Mouse (Mus musculus): ENCODE measurements around the gene Hist1h2bh.

The Hist1h2bh gene

GRCm38 (mm10) chr13:23530181-23530900 lies 12.9 kb downstream of the Hist1h2bh start:
- under 1% methylated on average over 20 of the region's 20 CpGs for WGBS

GRCm38 (mm10) chr13:23529480-23530165 lies 13.6 kb downstream of the Hist1h2bh start:
- WGBS: 26% methylated on average over 2 of the region's 2 CpGs

- 86% methylated on average over 5 of the region's 5 CpGs for WGBS
Observed at GRCm38 (mm10) chr13:23529005-23529404, 14.2 kb downstream of the Hist1h2bh start.

- under 1% methylated on average over 17 of the region's 17 CpGs for WGBS
Observed at GRCm38 (mm10) chr13:23526312-23526711, 16.9 kb downstream of the Hist1h2bh start.

- 4% methylated on average over 10 of the region's 10 CpGs for WGBS
Observed at GRCm38 (mm10) chr13:23525901-23526300, 17.3 kb downstream of the Hist1h2bh start.

GRCm38 (mm10) chr13:23524654-23525053 lies 18.5 kb downstream of the Hist1h2bh start:
- WGBS: 12% methylated on average over 5 of the region's 5 CpGs

DNA sequence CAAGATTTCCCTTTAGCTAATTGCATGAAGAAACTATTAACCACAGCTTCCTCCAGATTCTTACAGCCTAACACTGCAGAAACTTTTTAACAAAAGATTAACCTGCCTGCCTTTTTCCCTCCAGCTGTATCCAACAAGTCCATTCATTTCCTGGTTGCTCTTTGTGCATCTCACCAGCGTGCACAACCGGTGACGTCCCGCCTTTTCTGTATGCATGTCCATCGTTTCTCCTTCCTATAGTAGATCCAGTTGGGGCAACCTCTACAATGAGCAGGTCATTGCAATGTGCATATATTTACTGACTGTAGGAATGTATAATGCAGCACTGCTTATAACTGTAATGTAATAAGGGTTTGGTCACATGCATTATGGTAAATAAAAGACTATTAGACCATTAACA lies 19.2 kb downstream of the Hist1h2bh start:
- WGBS: 44% methylated on average over 5 of the region's 5 CpGs

- 1% methylated on average over 14 of the region's 14 CpGs for WGBS
Observed at GRCm38 (mm10) chr13:23521703-23522102, 21.5 kb downstream of the Hist1h2bh start.

GRCm38 (mm10) chr13:23519416-23519815 lies 23.8 kb downstream of the Hist1h2bh start:
- WGBS: under 1% methylated on average over 10 of the region's 10 CpGs

GRCm38 (mm10) chr13:23518885-23519284 lies 24.3 kb downstream of the Hist1h2bh start:
- WGBS: under 1% methylated on average over 6 of the region's 6 CpGs

DNA sequence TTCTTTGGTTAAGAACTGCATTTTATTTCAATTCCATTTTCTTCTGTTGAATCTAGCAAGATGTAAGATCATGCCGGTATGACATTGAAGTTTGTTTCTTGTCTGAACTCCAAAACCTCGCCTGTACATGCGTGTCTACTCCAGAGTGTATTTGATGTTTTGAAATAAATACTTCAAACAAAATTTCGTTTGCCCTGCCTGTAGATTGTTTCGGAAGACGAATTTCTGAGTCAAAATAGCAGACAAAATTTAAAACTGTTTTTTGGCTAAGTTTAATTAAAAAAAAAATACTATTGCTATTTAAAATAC lies 24.9 kb downstream of the Hist1h2bh start:
- WGBS: under 1% methylated on average over 6 of the region's 6 CpGs

DNA sequence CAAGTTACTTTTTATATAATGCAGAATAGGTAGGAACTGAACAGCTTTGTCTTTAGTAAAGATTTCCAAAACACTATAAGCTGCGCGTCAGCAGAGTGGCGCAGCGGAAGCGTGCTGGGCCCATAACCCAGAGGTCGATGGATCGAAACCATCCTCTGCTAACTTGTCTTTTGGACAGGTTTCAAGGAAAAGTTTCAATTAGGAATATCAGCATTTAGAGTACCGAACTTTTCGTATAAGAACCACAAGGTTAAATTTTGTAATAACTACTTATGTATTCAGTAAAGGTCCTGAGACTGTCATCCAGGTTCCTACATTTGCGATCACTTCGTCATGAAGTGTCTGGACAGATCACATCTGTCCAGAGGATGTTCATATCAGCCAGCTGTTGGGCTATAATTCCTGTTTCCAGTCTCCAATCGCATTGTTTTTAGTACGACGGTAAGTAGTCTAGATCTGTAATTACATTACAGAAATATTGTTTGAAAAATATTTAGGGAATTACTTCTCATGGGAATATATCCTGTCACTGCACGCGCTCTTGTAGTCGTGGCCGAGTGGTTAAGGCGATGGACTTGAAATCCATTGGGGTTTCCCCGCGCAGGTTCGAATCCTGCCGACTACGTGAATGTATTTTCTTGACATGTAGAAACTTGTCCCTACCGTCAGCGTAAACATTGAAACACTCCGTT lies 25.4 kb downstream of the Hist1h2bh start:
- WGBS: under 1% methylated on average over 27 of the region's 27 CpGs

DNA sequence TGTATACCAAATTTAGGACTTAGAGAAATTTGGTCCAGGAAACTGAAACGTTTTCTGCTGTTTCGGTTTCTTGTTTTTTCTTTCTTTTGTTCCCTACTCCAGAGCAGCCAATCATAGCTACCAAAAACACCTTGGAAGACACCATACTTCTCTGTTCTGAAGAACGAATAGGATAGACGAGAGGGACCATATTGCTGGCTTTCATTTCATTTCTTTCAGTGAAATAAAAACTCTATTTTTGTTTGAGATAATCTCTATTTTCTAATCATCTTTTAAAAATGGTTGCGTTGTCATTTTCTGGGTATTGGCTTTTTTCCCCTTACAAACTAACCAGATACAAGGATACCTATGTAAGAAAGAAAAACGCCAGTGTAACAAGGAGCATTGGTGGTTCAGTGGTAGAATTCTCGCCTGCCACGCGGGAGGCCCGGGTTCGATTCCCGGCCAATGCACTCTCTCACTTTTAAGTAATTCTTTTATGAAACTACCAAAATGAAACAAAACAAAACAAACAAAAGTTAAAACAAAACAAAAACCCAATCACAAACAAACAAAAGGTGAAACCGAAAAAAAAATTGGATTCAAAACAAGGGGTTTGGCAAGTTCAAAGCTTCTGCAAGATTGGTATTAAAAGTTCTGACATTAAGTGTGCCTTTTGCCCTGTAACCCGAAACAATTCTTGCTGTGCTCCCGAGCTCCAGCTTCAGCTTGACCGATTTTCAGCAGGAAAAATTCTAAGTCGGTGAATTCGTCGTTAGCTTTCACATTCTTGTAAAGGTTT lies 26.2 kb downstream of the Hist1h2bh start:
- WGBS: under 1% methylated on average over 19 of the region's 19 CpGs

DNA sequence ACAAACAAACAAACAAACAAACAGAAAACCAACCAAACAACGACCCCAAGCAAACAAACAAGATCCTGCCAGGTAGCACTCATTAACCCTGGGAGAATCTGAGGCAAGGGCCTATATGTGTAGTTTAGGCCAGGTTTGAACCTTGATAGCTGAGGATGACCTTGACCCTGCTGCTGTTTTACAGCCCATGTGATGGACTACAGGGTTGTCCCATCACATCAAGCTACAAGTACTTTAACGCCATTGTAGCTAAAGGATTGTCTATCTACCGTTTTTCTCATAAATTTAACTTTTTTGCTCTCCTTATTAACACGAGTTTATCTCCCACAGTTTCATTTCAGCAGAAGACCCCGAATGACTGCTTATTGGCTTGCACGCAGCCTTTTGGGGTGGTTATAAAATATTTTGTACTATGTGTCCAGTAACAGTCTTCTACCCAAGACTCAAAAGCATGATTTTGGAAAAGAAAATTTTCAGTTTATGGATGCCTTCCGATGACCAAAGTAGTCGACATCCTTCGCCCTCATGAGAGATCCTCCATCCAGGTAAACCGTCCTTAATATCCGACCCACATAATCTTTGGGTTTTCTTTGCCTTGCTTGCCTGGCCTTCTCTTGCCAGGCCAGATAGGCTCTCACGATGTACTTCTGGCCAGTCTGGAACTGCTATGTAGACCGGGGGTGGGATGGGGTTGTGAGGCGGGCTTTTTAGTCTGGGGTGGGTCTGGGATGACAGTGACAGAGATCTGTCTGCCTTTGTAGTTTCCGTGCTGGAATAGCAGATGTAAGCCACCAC lies 27.2 kb downstream of the Hist1h2bh start:
- 66% methylated on average over 15 of the region's 15 CpGs for WGBS

GRCm38 (mm10) chr13:23515281-23515680 lies 27.9 kb downstream of the Hist1h2bh start:
- WGBS: 85% methylated on average over 5 of the region's 5 CpGs

GRCm38 (mm10) chr13:23513517-23513916 lies 29.7 kb downstream of the Hist1h2bh start:
- WGBS: 100% methylated on average over 1 of the region's 1 CpGs

DNA sequence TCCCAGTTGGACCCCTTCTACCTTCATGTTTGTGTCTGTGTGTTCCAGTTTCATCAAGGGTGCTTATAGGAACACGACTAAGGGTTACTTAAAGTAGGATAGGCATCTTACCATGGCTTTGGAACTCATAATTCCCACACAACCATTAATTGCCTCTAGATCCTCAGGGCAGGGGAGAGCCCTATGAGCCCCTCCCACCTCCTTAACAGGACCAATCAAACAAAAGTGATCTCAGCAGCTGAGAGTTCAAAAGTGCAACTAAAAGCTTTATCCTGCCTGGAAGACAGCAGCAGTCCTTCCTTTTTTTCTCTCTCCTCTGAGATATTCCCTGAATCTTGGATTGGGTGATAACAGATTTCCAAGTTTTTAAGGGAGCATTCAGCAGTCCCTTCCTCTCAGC lies 33.1 kb downstream of the Hist1h2bh start:
- 73% methylated on average over 1 of the region's 1 CpGs for WGBS

DNA sequence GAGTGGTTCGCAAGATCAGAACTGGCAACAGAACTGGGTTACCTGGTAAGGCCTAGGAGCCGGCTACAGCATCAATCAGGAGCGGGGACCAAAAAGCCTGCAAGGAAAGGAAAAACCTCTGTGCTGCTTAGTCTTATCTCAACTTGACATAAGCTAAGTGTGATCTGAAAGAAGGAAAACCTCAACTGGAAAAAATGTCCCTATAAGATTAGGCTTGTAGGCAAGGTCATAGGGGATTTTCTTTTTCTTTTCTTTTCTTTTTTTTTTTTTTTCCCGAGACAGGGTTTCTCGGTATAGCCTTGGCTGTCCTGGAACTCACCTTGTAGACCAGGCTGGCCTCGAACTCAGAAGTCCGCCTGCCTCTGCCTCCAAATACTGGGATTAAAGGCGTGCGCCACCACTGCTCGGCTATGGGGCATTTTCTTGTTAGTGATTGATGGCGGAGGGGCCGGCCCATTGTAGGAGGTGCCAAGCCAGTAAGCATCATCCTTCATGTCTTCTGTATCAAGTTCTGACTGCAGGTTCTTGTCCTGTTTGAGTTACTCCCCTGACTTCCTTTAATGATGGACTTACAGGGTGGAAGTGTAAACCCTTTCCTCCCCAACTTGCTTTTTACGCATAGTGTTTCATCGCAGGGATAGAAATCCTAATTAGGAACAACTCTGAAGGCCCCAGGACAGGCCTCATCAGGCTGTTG lies 36.2 kb downstream of the Hist1h2bh start:
- WGBS: 54% methylated on average over 14 of the region's 14 CpGs

- 55% methylated on average over 13 of the region's 13 CpGs for WGBS
Observed at GRCm38 (mm10) chr13:23506351-23506750, 36.8 kb downstream of the Hist1h2bh start.

- 44% methylated on average over 14 of the region's 14 CpGs for WGBS
Observed at GRCm38 (mm10) chr13:23505662-23506345, 37.4 kb downstream of the Hist1h2bh start.
